11 mouse cellular contexts compared by ENCODE assay signal in genomic region chr10:84963726-84964125, GRCm38 (mm10). TPM values are rescaled to one million over a fixed set of nuclear protein-coding genes. Genes with fewer than 3 reads are reported as not detected.
DNase-seq lines count a peak whose midpoint lies in the region; ATAC-seq and TF ChIP-seq lines count a peak whose summit lies in the region.
"Had no signal": no experiment of that assay in that cellular context is flagged by ENCODE, and none has a peak within 500 bp of the region (broad histone marks: within the 10 kb centered on the region; RNA-seq: fewer than 3 reads in every experiment).

No protein-coding gene starts in this region.

- no peak overlapping the region for H3K4me2 ChIP-seq in midbrain, postnatal 0 days (ENCODE audit: low read depth, low read length, poor library complexity, severe bottlenecking)
- no peak overlapping the region for H3K4me2 ChIP-seq in liver, embryonic 11.5 days
- H3K4me2 ChIP-seq: lung, embryonic 15.5 days had no signal

- H3K36me3 ChIP-seq in midbrain, postnatal 0 days (ENCODE audit: insufficient read depth, low read length) = peaks cover 4% of the 10 kb centered on the region
- peaks cover 5% of the 10 kb centered on the region for H3K36me3 ChIP-seq in liver, embryonic 11.5 days (ENCODE audit: control insufficient read depth, insufficient read depth, low read length)

- no peaks in the 10 kb centered on the region for H3K9me3 ChIP-seq in midbrain, postnatal 0 days (ENCODE audit: low read length)
- no peaks in the 10 kb centered on the region for H3K9me3 ChIP-seq in liver, embryonic 11.5 days (ENCODE audit: control insufficient read depth, low read length)
- H3K9me3 ChIP-seq: lung, embryonic 15.5 days had no signal

- DNase-seq in gastrocnemius, adult 2 months = no peak
- DNase-seq in gastrocnemius, adult 8-10 months (ENCODE audit: low spot score in 2 of 2) = no peak
- peak; percentile 79 for DNase-seq in cerebellum, adult 8-10 months
- peak; percentile 82 to 95 for DNase-seq in layer of hippocampus, adult 18-20 months (ENCODE audit: low spot score in 2 of 2)
- peak; percentile 66 for DNase-seq in midbrain, postnatal 0 days (ENCODE audit: low spot score)
- DNase-seq in liver, embryonic 11.5 days (ENCODE audit: low spot score) = no peak
- DNase-seq in urinary bladder, postnatal 25 days (ENCODE audit: low spot score) = no peak
- no peak for DNase-seq in adrenal gland, adult 8-10 months
- DNase-seq: adrenal gland, postnatal 10 days; thymus, postnatal 4 days had no signal

- 61% methylated on average over 3 of the region's 3 CpGs for WGBS in midbrain, postnatal 0 days
- WGBS in liver, embryonic 11.5 days = 86% methylated on average over 3 of the region's 3 CpGs

- H3K27ac ChIP-seq in gastrocnemius, adult 2 months = peak overlapping the region; percentile 41
- no peak overlapping the region for H3K27ac ChIP-seq in midbrain, postnatal 0 days (ENCODE audit: low read depth, low read length)
- H3K27ac ChIP-seq in liver, embryonic 11.5 days (ENCODE audit: low read depth, low read length) = no peak overlapping the region
- H3K27ac ChIP-seq: lung, embryonic 15.5 days had no signal

- TF ChIP-seq CTCF in gastrocnemius, adult 2 months (IDR thresholded peaks at IDR 0.05) = no peak
- no peak for TF ChIP-seq CTCF in midbrain, postnatal 0 days (IDR thresholded peaks at IDR 0.05)

- H3K4me1 ChIP-seq in midbrain, postnatal 0 days (ENCODE audit: insufficient read depth, low read length) = peaks cover 2% of the 10 kb centered on the region; the same call in 1 of the 2 replicates
- H3K4me1 ChIP-seq in liver, embryonic 11.5 days (replicated peaks; ENCODE audit: control insufficient read depth, insufficient read depth, low read length) = peaks cover 9% of the 10 kb centered on the region

- intact Hi-C loops in gastrocnemius, adult 2 months (cut with DNase I) = no loop called here

- no peak overlapping the region for H3K9ac ChIP-seq in midbrain, postnatal 0 days (replicated peaks; ENCODE audit: low read length, poor library complexity, severe bottlenecking)
- no peak overlapping the region for H3K9ac ChIP-seq in liver, embryonic 11.5 days (ENCODE audit: low read depth, low read length)
- H3K9ac ChIP-seq: lung, embryonic 15.5 days had no signal

- no peaks in the 10 kb centered on the region for H3K27me3 ChIP-seq in midbrain, postnatal 0 days (ENCODE audit: insufficient read depth, low read length)
- H3K27me3 ChIP-seq in liver, embryonic 11.5 days (replicated peaks; ENCODE audit: control insufficient read depth, insufficient read depth, low read length) = no peaks in the 10 kb centered on the region
- H3K27me3 ChIP-seq: lung, embryonic 15.5 days had no signal

- no peak for ATAC-seq in midbrain, postnatal 0 days (ENCODE audit: low FRiP score)
- ATAC-seq in liver, embryonic 11.5 days (replicated peaks; ENCODE audit: low FRiP score) = no peak

- no peak overlapping the region for H3K4me3 ChIP-seq in gastrocnemius, adult 2 months
- no peak overlapping the region for H3K4me3 ChIP-seq in midbrain, postnatal 0 days (ENCODE audit: low read depth, low read length)
- H3K4me3 ChIP-seq in liver, embryonic 11.5 days (ENCODE audit: low read depth, low read length) = no peak overlapping the region
- H3K4me3 ChIP-seq: lung, embryonic 15.5 days had no signal

RNA-seq across cellular contexts. Expression of gene Ric8b, which starts 46.3 kb away (rescaled TPM):
- 10 to 100 TPM; 35.5 to 54.4 TPM for total RNA-seq in gastrocnemius, adult 2 months (2021)
- total RNA-seq in gastrocnemius, adult 8-10 months (2022) = 10 to 100 TPM; 36.0 to 50.3 (median 38.3) TPM
- total RNA-seq in layer of hippocampus, adult 18-20 months (2021) = 10 to 100 TPM; 44.9 to 45.8 TPM
- total RNA-seq in midbrain, postnatal 0 days (2014; rRNA removed) = 48.4 and 61.2 TPM in 2 replicates
- 34.5 and 34.8 TPM in 2 replicates for polyA plus RNA-seq in midbrain, postnatal 0 days (2015; fragmentation: Nextera tagmentation; extraction: Ambion mirVana)
- 9.7 and 11.8 TPM in 2 replicates for polyA plus RNA-seq in liver, embryonic 11.5 days (2014; fragmentation: Nextera tagmentation; extraction: Ambion mirVana)
- 10 to 100 TPM; 28.9 to 43.8 (median 33.8) TPM for total RNA-seq in adrenal gland, adult 8-10 months (2022)

Comparison
In these comparisons a context has a peak if more than half of its experiments do, and no peak if none do; other contexts are left out.
1. DNase-seq: peak in cerebellum, adult 8-10 months (single experiment), layer of hippocampus, adult 18-20 months (2 of 2) and midbrain, postnatal 0 days (single experiment); none in gastrocnemius, adult 2 months (single experiment), gastrocnemius, adult 8-10 months (0 of 2), liver, embryonic 11.5 days (single experiment), urinary bladder, postnatal 25 days (single experiment) and adrenal gland, adult 8-10 months (single experiment).